Mouse (Mus musculus): ENCODE results near the gene Cdyl. TPM values are rescaled to one million over a fixed set of nuclear protein-coding genes. Genes with fewer than 3 reads are reported as not detected.

Cdyl gene
- total and polyA plus RNA-seq, 3 experiments: 36.3 to 104 (median 47.9) TPM

- no peak for DNase-seq (ENCODE audit: low spot score)
- Histone ChIP-seq H3K4me3 (ENCODE audit: low read depth, low read length) (no peak overlapping the region), H3K4me1 (ENCODE audit: insufficient read depth, low read depth, low read length) (peaks cover 27% of the 10 kb centered on the region), H3K36me3 (replicated peaks) (no peaks in the 10 kb centered on the region), H3K9me3 (replicated peaks) (no peaks in the 10 kb centered on the region), H3K27me3 (ENCODE audit: insufficient read depth, low read length) (no peaks in the 10 kb centered on the region)
- TF ChIP-seq GATA2 (IDR thresholded peaks at IDR 0.05; ENCODE audit: borderline replicate concordance, low read depth, low read length) (no peak), GATA1 (IDR thresholded peaks at IDR 0.05; ENCODE audit: borderline replicate concordance, low read length) (no peak), POLR2AphosphoS5 (IDR thresholded peaks at IDR 0.05; ENCODE audit: insufficient replicate concordance, low read depth, low read length) (no peak), CTCF (IDR thresholded peaks at IDR 0.05; ENCODE audit: low read depth, low read length) (no peak), TAL1 (conservative IDR thresholded peaks at IDR 0.05; ENCODE audit: low read depth, low read length) (no peak)
- no peak for ATAC-seq (ENCODE audit: extremely low read depth, insufficient number of reproducible peaks, low FRiP score, poor library complexity, severe bottlenecking)
These were observed 78.6 kb downstream of the Cdyl start for GRCm38 (mm10) chr13:35738210-35738609.

DNA sequence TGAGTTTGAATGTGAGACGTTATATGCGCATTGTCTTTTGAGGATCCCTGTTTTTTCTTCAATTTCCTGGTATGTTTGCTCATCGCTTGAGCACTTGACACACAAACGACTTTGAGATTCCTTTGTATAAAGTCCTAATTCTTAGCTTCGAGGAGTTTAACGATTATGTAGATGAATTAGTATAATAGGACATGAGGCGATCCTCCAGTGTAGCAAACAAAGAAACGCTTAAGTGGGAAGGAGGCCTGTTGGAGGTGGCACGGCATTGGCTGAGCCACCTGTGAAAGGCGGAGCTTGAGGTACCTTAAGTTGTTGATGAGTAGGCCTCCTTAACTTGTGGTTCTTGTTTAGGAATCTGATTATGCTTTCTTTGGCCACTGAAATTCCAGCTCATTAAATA lies 79.8 kb downstream of the Cdyl start:
- Histone ChIP-seq H3K27me3 (ENCODE audit: insufficient read depth, low read length) (no peaks in the 10 kb centered on the region), H3K36me3 (replicated peaks) (peaks cover 2% of the 10 kb centered on the region), H3K4me1 (ENCODE audit: insufficient read depth, low read depth, low read length) (peaks cover 35% of the 10 kb centered on the region), H3K9me3 (replicated peaks) (no peaks in the 10 kb centered on the region), H3K4me3 (ENCODE audit: low read depth, low read length) (no peak overlapping the region)
- ATAC-seq (ENCODE audit: extremely low read depth, insufficient number of reproducible peaks, low FRiP score, poor library complexity, severe bottlenecking) (no peak), DNase-seq (ENCODE audit: low spot score) (no peak)
- TF ChIP-seq CTCF (IDR thresholded peaks at IDR 0.05; ENCODE audit: low read depth, low read length) (no peak), POLR2AphosphoS5 (IDR thresholded peaks at IDR 0.05; ENCODE audit: insufficient replicate concordance, low read depth, low read length) (no peak), TAL1 (conservative IDR thresholded peaks at IDR 0.05; ENCODE audit: low read depth, low read length) (no peak), GATA2 (IDR thresholded peaks at IDR 0.05; ENCODE audit: borderline replicate concordance, low read depth, low read length) (no peak)

GRCm38 (mm10) chr13:35740301-35741039 lies 80.8 kb downstream of the Cdyl start:
- no peaks in the 10 kb centered on the region for H3K9me3 ChIP-seq (replicated peaks)
- H3K27me3 ChIP-seq (ENCODE audit: insufficient read depth, low read length): no peaks in the 10 kb centered on the region
- DNase-seq (ENCODE audit: low spot score): peak; percentile 73
- H3K4me3 ChIP-seq (ENCODE audit: low read depth, low read length): peak overlapping the region; percentile 96
- H3K4me1 ChIP-seq (ENCODE audit: insufficient read depth, low read depth, low read length): peaks cover 42% of the 10 kb centered on the region
- H3K36me3 ChIP-seq (replicated peaks): peaks cover 9% of the 10 kb centered on the region
- TF ChIP-seq CTCF (IDR thresholded peaks at IDR 0.05; ENCODE audit: low read depth, low read length) (no peak), TAL1 (conservative IDR thresholded peaks at IDR 0.05; ENCODE audit: low read depth, low read length) (no peak), GATA2 (IDR thresholded peaks at IDR 0.05; ENCODE audit: borderline replicate concordance, low read depth, low read length) (no peak), POLR2AphosphoS5 (IDR thresholded peaks at IDR 0.05; ENCODE audit: insufficient replicate concordance, low read depth, low read length) (no peak), GATA1 (IDR thresholded peaks at IDR 0.05; ENCODE audit: borderline replicate concordance, low read length) (no peak)
- no peak for ATAC-seq (ENCODE audit: extremely low read depth, insufficient number of reproducible peaks, low FRiP score, poor library complexity, severe bottlenecking)

GRCm38 (mm10) chr13:35741040-35741619 lies 81.5 kb downstream of the Cdyl start:
- Histone ChIP-seq H3K4me1 (ENCODE audit: insufficient read depth, low read depth, low read length) (peaks cover 48% of the 10 kb centered on the region), H3K4me3 (ENCODE audit: low read depth, low read length) (peak overlapping the region; percentile 96), H3K27me3 (ENCODE audit: insufficient read depth, low read length) (no peaks in the 10 kb centered on the region), H3K9me3 (replicated peaks) (peaks cover 3% of the 10 kb centered on the region), H3K36me3 (replicated peaks) (peaks cover 16% of the 10 kb centered on the region)
- ATAC-seq (ENCODE audit: extremely low read depth, insufficient number of reproducible peaks, low FRiP score, poor library complexity, severe bottlenecking) (peak; percentile 80), DNase-seq (ENCODE audit: low spot score) (peak; percentile 88)
- no peak for TF ChIP-seq GATA2 (IDR thresholded peaks at IDR 0.05; ENCODE audit: borderline replicate concordance, low read depth, low read length)
- no peak for TF ChIP-seq TAL1 (conservative IDR thresholded peaks at IDR 0.05; ENCODE audit: low read depth, low read length)
- no peak for TF ChIP-seq CTCF (IDR thresholded peaks at IDR 0.05; ENCODE audit: low read depth, low read length)
- TF ChIP-seq POLR2AphosphoS5 (IDR thresholded peaks at IDR 0.05; ENCODE audit: insufficient replicate concordance, low read depth, low read length): no peak
- TF ChIP-seq GATA1 (IDR thresholded peaks at IDR 0.05; ENCODE audit: borderline replicate concordance, low read length): no peak

DNA sequence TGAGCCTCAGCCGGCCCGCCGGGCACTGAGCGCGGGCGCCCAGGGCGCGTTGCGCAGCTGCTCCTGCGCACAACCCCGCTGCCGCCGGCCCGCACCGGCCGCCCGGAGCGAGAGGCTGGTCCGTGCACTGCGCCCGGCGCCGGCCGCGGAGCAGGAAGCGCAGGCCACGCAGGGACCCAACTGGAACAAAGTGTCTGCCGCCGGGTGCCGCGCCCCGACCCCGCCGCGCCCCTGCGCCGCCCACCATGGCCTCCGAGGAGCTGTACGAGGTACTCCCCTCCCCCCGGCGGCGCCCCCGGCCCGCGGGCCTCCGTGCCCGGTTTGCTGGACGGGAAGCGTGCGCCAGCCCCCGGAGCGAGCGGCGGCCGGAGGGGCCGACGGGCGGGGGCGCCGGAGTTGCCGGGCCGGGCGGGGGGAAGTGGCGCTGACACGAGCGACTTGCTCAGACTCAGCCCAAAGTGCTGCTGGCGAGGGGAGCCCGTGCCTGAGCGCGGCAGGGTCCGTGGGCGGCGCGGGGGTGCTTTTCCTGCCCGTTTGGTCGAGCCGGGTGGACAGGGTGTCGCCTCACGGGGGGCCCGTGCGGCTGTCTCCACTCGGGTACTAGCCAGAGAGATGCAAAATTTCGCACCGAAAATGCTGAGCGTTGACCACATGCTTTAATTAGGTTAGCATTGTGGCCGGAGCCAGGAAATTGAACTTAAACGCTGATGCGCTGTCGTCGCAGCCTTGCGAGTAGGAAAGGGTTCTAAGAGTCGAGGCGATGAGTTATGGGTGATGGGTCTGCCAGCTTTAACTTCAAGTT lies 82.2 kb downstream of the Cdyl start:
- DNase-seq (ENCODE audit: low spot score) (peak; percentile 20), ATAC-seq (ENCODE audit: extremely low read depth, insufficient number of reproducible peaks, low FRiP score, poor library complexity, severe bottlenecking) (no peak)
- peak overlapping the region; percentile 96 for H3K4me3 ChIP-seq (ENCODE audit: low read depth, low read length)
- H3K4me1 ChIP-seq (ENCODE audit: insufficient read depth, low read depth, low read length): peaks cover 50% of the 10 kb centered on the region
- no peak for TF ChIP-seq GATA1 (IDR thresholded peaks at IDR 0.05; ENCODE audit: borderline replicate concordance, low read length)
- TF ChIP-seq POLR2AphosphoS5 (IDR thresholded peaks at IDR 0.05; ENCODE audit: insufficient replicate concordance, low read depth, low read length): no peak
- no peak for TF ChIP-seq TAL1 (conservative IDR thresholded peaks at IDR 0.05; ENCODE audit: low read depth, low read length)
- TF ChIP-seq GATA2 (IDR thresholded peaks at IDR 0.05; ENCODE audit: borderline replicate concordance, low read depth, low read length): no peak
- no peak for TF ChIP-seq CTCF (IDR thresholded peaks at IDR 0.05; ENCODE audit: low read depth, low read length)
- H3K9me3 ChIP-seq (replicated peaks): peaks cover 5% of the 10 kb centered on the region
- H3K36me3 ChIP-seq (replicated peaks): peaks cover 21% of the 10 kb centered on the region
- no peaks in the 10 kb centered on the region for H3K27me3 ChIP-seq (ENCODE audit: insufficient read depth, low read length)

DNA sequence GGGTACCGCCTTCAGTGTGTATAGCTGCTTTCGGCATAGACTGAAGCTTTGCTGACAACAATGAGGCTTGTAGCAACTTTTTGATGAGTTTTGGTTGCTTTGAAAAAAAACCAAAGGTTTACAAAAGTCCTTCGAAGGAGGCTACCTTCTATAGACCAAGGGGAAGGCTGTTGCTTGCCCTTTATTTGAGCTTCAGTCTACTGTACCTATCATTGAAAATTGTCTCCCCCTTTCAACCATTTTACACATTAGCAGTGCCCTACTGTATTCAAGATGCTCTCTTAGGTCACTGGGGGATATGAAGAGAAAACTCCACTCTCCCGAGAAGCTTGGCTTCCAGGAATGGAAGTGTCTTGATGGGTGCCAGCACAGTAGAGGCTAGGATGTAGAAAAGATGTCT lies 83.1 kb downstream of the Cdyl start:
- peaks cover 54% of the 10 kb centered on the region for H3K4me1 ChIP-seq (ENCODE audit: insufficient read depth, low read depth, low read length)
- H3K27me3 ChIP-seq (ENCODE audit: insufficient read depth, low read length): no peaks in the 10 kb centered on the region
- DNase-seq (ENCODE audit: low spot score) (no peak), ATAC-seq (ENCODE audit: extremely low read depth, insufficient number of reproducible peaks, low FRiP score, poor library complexity, severe bottlenecking) (no peak)
- peaks cover 25% of the 10 kb centered on the region for H3K36me3 ChIP-seq (replicated peaks)
- H3K4me3 ChIP-seq (ENCODE audit: low read depth, low read length): peak overlapping the region; percentile 96
- H3K9me3 ChIP-seq (replicated peaks): peaks cover 7% of the 10 kb centered on the region
- TF ChIP-seq GATA1 (IDR thresholded peaks at IDR 0.05; ENCODE audit: borderline replicate concordance, low read length) (no peak), CTCF (IDR thresholded peaks at IDR 0.05; ENCODE audit: low read depth, low read length) (no peak), GATA2 (IDR thresholded peaks at IDR 0.05; ENCODE audit: borderline replicate concordance, low read depth, low read length) (no peak), TAL1 (conservative IDR thresholded peaks at IDR 0.05; ENCODE audit: low read depth, low read length) (no peak), POLR2AphosphoS5 (IDR thresholded peaks at IDR 0.05; ENCODE audit: insufficient replicate concordance, low read depth, low read length) (no peak)
